Mouse (Mus musculus) common myeloid progenitor, adult 5-6 weeks (primary cell): Measurements from ENCODE around the gene Vopp1. TPM values are rescaled to one million over a fixed set of nuclear protein-coding genes. Genes with fewer than 3 reads are reported as not detected.
"Not testable (repeated sequence)": the region's sequence is repeated elsewhere in the genome, so short reads cannot be mapped to it uniquely, and the experiment has no call there.

Source experiments
- ATAC-seq: replicated peaks from 2 replicates; pipeline ENCODE4 v1.8.0; 2016; ENCODE audit warnings: low read depth, mild to moderate bottlenecking, moderate TSS enrichment, inconsistent platforms; ENCODE audit not compliant: poor library complexity, severe bottlenecking
- total RNA-seq: library from RNA; stranded (forward); fragments of 200-1000, 187-1606 nt; gene quantifications from 2 replicates; pipeline ENCODE4 v1.2.3, GENCODE M21; 2017

Vopp1 gene
- total RNA-seq, result 22.8 and 26.0 TPM in 2 replicates

DNA sequence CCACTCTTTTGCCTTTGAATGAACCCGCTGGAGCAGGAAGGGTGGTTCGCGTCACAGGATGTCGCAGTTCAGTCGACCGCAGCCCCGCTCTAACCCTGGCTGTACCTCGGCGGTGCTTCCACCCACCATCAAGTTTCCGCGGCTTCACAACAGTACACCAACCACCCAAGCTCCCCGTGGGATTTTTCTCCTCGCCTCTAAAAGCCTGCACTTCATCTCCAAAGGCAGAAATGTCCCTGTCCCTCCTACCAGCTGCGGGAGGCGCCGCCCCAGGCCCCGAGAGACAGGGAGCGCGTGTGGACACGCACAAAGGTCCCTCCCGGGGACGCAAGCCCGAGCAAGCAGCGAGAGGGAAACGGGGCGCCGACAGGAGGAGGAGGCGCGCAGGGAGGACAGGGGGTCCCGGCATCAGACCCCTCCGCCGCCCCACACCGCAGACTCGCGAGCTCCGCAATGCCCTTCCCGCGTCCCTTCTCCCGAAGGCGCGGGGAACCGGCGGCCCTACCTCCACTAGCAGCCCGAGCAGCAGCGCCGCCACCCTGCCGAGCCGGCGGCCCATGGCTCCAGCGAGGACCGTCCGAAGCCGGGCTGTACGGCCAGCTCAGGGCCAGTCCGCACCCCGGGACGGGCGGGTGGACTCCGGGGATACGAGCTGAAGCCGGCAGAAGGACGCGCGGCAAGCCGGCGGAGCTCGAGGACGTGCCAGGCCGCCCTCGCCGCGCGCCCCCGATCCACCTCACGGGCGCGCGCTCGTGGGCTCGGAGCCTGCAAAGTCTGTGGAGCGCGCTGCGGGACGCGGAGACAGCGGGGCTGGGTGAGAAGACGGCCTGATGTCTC is at the start of gene Vopp1:
TSS of gene Vopp1 (minus strand) at position 738 of the 837 bp plus-strand sequence.
- peak; percentile 87 for ATAC-seq

- ATAC-seq, result peak; percentile 99
Measured at GRCm38 (mm10) chr6:57859043-57860042, 34.4 kb upstream of the Vopp1 start.

DNA sequence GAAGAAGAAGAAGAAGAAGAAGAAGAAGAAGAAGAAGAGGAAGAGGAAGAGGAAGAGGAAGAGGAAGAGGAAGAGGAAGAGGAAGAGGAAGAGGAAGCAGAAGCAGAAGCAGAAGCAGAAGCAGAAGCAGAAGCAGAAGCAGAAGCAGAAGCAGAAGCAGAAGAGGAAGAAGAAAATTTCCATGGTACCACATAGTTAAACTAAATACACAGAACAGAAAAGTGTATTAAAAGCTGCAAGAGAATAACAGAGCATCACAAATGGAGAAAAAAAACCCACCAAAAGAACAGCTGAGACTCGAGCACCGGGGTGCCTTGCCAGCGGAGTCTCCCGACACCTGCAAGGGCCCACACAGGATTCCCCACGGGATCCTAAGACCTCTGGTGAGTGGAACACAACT is 26.2 kb upstream of the Vopp1 start:
- not testable (repeated sequence) for ATAC-seq

DNA sequence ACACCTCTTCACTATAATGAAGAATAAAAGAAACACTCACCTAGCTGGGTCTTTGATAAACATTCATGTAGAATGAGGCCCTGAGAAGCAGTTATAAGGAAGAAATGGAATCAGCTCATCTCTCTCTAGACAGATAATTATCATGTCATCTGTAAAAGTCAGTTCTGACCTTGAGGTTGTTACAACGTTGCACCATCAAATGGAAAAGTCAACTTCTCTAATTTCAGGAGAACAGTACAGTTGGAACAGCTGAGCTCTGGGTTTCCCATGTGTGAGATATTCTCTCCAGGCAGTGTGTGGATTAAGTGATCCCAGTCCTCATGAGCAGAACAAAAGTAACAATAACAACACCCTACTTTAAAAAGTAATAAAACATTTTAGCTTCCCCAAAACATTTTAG is 25.3 kb upstream of the Vopp1 start, which contains the start of gene Vmn1r21:
TSS of gene Vmn1r21 (minus strand) at position 58 of the 400 bp plus-strand sequence.
- ATAC-seq, result no peak

DNA sequence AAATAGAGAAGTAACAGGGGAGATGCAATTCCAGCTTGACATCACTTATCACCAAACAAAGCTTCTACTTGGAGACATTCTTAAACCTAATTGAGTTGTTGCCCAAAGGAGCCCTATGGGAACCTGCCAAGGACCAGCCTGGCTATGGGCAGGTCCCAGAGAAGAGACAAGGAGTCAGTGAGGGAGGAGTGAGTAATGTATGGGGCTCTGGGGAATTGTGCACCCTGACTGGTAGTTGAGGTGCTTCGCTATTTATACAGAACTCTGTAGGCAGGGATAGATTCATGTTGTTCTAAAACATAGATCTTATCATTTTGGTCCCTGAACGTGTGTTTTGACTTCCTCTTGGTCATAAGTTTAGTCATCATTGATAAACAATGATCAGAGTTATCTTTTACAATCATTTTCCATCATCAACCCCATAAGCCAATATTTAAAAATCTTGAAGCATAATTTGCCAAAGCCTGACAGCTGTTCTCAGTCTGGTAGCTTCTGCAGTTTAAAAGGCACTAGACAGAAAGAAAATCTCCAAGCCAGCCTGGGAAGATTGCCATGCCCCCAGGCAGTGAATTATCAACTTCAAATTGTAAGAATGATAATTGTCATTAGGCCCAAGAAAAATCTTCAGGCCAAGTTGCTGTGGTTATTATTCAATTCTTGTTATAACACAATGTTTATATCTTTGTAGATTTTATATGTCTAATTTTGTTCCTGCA is 14.9 kb upstream of the Vopp1 start:
- ATAC-seq, result no peak

- no peak; the same call in 1 of the 2 replicates for ATAC-seq
Measured at GRCm38 (mm10) chr6:57825259-57825715, 328 bp upstream of the Vopp1 start.

DNA sequence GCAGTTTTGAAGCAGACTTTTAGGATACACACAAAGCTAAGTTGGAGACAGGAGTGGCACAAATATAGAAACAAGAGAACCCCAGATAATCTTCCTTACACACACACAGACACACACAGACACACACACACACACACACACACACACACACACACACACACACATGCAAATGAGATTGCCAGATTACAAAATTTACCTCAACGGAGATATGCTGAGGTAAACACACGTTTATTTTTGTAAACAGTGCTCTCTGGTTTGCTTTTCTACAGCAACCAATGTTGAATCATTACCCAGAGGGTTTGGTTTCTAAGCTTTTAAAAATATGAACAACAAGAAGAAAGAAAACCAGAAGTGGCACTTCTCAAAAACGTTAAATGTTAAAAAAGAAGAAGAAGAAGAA is 1.5 kb downstream of the Vopp1 start:
- ATAC-seq, result no peak

- no peak for ATAC-seq
Measured at GRCm38 (mm10) chr6:57822648-57823410, 2.1 kb downstream of the Vopp1 start.

- ATAC-seq, result no peak
Measured at GRCm38 (mm10) chr6:57814436-57814940, 10.5 kb downstream of the Vopp1 start.

- ATAC-seq, result peak; percentile 96
Measured at GRCm38 (mm10) chr6:57811748-57812730, 12.9 kb downstream of the Vopp1 start.

GRCm38 (mm10) chr6:57805218-57806069 is 19.5 kb downstream of the Vopp1 start:
- peak; percentile 50; the same call in 1 of the 2 replicates for ATAC-seq

DNA sequence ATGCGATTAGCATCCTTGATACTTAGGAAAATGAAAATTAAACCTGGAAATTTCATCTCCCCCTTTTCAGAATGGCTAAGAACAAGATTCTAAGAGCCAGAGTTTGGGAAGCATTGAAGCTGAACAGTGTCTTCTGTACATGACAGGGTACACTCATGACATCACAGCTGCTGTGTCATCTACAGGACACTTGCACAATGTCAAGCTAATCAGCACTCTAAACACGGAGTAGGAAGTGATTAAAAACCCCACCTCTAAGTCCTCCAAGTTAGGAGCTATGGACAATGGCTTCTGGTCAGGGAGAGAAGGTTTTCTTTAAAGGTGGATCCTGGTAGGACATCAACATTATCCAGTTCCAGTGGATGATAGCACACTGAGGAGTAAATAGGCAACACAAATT is 21.8 kb downstream of the Vopp1 start:
- ATAC-seq, result peak; percentile 60; the same call in 1 of the 2 replicates

DNA sequence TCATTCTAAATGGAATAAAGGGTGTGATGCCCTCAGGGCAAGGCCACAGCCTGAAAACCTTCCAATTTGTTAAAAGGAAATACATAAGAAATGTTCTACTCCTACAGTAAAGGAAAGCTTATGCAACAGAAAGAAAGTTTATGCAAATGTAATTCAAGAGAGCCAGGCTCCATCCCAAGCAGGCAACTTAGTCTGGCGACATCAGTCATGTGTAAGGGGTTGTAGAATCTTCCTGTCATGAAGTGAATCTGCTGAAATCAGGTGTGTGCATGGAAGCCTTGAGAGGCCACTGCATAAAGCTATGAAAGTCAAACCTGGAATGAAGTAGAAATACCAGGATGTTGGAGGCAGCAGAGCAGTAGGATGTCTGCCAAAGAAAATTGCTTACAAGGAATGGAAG is 26.0 kb downstream of the Vopp1 start:
- ATAC-seq, result no peak

DNA sequence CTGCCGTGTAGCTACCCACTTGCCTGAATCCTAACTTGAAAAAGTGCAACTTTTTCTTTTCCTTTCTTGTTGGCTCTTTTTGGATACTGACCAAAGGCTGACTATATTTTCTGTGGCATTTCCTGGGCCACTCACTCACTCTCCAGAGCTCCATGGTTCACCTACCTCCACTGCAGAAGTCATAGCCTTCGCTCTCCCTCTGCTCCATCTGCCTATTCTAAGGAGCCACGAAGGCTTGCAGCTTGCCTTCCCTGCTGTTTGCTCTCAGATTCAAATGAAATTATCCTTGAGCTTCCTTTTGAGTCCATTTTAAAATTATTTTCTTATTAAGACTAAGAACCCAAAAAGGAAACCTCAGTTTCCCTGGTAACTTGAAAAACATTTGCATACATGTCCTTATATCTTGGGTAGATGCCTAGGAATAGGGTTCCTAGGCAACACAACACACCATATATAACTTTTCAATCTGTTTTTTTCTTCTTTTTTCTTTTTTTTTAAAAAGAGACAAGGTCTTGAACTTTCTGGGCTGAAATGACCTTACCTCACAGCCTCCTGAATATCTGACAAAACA is 28.0 kb downstream of the Vopp1 start:
- ATAC-seq, result no peak

- ATAC-seq, result peak; percentile 89
Measured at GRCm38 (mm10) chr6:57795835-57796234, 29.1 kb downstream of the Vopp1 start.

DNA sequence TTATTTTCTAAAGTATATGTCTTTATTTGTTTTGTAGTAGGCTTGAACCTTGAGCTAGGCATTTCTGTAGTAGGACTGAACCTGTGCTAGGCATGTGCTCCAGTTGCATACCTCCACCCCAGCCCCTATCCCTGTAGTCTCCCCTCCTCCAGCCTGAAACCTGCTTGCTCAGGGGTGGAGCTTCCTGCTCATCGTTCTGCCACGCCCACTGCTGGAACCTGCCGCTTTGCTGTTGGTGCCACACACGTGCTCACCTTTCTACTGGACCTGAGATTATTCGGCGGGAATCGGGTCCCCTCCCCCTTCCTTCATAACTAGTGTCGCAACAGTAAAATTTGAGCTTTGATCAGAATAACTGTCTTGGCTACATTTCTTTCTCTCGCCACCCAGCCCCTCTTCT is 32.1 kb downstream of the Vopp1 start:
- not testable (repeated sequence) for ATAC-seq
